Mouse (Mus musculus): ENCODE measurements around the gene Itgbl1.

Gene Itgbl1

DNA sequence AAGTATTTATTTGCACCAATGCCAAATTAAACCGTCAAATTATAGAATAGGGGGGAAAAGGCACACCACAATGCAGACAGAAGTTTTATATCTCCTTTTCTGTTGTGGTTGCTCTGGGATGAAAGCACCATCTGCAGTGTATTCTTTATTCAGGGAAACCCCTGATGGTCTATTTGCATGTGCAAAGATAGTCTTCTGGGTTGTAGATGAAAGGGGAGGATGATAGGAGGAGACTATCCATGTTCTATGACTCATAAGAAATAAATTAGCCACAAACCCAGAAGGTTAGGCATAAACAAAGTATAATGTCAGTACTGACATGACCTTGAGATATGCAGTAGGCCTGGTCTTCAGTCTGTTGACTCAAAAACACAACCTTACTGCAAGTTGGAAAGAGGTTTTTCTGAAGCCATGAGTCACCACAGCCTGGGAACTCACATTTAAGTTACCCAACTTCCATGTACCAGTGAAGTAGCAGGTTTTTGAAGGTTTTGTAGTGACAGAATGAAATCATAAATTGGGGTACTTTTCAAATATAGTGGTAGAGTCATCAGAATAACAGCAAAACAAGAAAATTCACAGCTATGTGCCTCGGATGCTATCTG, 330.9 kb downstream of the Itgbl1 start:
- no peak for DNase-seq

All from cerebellum, adult 11-12 months (tissue).